Mouse (Mus musculus): ENCODE results near the gene Vps53.
A peak's percentile ranks its signal among the peaks of the same experiment; 100 is the strongest.

Gene Vps53

DNA sequence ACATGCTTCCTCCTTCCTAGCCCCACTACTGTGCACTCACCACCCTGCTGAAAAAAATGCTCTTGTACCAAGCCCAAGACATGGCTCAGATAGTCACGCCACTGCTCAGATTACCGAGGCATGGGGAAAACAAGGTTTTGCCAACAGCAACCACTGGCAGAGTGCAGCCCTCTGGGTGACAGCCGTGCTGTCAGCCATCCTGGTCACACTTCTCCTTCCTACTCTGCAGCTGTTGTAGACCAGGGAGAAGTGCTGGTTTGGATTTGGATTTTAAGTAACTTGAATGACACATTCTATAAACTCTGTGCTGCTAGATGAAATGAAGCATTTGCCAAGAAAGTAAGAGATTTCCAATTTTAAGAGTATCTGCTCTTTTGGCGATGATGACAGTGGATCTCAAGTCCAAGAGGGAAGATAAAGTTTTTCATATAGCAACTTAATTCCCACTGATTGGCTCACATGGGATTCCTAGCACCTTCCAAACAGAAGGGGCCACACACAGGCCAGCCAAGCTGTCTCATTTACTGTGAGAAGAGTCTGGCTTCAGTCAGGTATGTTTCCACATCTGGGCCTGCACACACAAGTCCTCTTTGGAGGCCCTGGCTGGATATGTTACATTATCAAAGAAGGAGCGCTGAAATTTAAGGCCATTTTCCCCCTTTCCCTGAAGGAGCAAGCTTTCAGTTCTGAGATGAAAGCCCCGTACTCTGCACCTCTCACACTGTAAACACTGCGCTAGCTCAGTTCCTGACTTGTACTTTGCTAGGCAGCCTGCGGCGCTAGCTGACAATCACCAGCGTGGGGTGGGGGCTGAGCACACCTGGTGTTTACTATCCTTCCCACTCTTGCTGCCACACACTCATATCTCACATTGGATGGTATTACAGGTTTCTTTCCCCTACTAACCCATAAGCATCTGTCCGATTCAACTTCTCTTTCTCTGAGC is 72.6 kb downstream of the Vps53 start:
- DNase-seq: no peak

DNA sequence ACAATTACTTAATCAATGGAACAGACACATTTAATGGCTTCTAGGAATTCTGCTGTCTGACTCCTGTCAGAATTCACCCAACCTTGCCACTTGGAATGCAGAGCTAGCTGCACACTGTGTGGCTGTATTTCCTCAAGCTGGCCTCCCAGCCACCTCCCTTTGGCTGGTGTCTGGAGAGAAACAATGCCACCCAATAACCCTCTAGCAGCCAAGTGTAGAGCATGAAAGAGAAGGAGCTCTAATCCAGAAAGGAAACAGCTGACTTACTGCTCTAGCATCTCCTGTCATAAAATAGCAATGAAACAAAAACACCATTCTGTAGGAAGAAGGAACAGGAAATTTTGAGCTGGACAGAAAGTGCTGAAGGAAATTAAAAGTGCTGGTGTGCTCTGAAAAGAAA is 78.3 kb downstream of the Vps53 start:
- no peak for DNase-seq

DNA sequence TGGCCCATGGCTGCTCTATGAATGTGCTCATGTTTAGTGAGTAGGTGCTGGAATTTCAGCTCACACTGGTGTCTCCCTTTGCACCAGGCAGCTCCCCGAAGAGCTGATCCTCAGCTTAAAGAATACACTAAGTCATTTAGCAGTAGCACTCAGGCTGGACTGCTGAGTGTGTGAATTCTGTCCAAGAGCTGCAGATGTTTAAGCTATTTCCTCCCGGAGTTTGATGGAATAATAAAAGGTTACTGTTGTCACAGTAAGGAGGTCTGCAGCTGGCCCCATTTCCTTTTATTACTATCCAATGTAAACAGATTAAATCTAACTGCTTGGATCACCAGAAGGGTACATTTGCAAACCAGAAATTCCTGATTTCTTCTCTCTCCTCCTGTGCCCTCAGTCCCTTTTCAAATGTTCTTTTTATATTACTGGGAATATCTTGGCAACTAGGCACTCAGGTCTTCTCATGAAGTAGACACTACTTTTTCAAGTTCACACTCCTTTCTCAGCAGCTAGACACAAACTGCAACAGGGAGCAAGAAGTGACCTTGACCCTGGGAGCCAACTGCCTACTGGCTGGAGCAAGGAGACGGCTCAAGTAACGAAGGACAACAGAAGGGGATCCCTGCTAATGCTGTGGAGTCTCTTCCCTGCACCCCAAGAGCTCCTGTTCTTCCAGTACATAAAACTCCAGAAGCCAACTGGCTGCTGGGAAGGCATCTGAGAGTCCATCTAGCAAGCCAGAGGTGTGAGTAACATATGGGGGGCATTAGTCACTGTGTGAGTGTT is 80.1 kb downstream of the Vps53 start:
- DNase-seq: peak; percentile 95

DNA sequence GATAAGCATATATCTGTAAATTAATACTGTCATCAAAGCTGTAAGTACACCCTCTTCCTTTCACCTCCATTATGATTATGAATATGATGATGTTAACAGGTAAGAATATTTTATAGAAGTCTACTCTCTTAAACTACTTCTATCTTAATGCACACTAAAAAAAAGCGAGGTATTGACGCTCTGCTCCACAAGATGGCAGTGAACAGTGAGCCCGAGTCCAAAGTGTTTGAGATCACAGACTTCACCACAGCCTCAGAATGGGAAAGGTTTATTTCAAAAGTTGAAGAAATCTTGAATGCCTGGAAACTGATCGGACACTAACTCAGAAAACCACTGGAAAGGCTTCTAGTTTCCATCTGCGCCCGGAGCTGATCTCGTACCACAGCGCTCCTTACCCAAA is 85.8 kb downstream of the Vps53 start:
- DNase-seq: no peak

DNA sequence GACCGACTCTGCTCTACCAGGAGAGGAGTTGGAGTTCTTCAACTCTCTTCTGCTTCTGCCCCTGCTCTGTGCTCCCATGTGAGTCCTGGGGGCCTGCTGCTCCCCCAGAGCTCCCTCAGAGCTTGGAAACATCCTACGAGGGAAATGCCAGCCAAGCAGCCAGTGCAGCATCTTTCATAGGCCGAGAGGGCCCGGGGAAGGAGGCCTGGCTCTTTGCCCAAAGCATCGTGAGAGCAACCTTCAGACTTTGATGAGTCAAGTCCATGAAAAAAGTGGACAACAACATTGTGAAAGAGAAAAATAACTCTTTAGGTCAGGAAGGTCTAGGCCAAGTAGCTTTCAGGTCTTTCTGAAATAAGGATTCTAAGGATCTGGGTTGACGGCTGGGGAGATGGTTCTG is 89.7 kb downstream of the Vps53 start:
- DNase-seq: no peak

DNA sequence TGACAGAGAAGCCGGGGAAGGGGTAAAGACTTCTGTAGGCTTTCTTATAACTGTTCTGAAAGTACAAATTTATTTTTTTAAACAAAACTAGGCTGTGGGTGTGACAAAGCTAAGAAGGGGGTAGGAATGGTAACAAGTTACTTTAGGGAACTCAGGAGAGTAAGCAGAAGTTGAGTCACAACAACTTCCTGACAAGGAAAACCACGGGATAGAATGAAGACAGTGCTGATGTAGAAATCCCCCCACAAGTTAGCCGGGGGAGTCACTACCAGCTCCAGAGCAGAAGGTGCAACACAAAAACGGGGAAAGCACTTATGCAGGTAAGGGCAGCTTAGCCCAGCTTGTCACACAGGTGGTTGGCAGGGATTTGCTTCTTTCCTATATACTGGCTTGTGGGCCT is 90.9 kb downstream of the Vps53 start:
- no peak for DNase-seq

DNA sequence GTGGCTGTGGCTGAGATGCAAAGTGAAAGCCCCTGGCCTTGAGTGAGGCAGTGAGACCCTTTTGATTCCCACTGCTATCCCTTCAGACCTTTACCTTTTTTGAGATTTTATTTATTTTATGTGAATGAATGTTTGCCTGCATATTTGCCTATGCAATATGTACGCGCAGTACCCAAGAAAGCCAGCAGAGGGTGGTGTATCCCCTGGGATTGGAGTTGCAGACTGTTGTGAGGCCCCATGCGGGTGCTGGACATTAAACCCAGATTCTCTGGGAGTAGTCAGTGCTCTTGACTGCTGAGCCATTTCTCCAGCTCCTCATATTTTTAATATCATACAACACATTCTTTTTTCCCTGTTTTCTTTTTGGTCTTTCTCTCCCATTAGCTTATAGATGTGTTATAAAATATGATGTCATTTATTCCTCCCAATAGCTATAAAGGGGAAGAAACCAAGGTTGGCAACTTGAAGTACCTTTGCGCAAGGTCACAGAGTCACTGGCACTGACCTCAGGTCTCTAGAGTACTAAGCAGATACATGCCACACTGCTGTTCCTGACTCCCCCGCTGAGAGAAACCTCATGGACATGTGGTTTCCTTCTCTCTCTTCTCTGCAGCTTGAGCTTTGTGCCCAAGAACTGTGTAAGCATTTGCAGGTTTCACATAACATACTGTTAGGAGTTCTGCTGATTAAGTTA is 93.4 kb downstream of the Vps53 start:
- DNase-seq: no peak

DNA sequence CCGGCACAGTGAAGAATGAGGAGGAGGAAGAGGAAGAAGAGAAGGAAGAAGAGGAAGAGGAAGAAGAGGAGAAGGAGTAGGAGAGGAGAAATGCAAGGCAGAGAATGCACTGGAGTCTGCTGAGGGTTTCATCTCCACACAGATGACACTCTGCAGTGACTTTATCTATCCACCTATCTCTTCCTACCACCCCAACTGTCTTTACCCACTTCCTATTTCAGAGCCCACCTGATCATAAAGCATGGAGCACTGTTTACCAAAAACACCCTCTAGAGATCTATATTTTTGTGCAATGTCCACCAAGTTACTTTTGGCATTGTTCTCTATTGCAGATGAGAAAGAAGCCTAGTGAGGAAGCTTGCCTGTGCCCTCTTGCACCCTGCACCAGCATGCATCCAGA is 94.5 kb downstream of the Vps53 start:
- DNase-seq: no peak

DNA sequence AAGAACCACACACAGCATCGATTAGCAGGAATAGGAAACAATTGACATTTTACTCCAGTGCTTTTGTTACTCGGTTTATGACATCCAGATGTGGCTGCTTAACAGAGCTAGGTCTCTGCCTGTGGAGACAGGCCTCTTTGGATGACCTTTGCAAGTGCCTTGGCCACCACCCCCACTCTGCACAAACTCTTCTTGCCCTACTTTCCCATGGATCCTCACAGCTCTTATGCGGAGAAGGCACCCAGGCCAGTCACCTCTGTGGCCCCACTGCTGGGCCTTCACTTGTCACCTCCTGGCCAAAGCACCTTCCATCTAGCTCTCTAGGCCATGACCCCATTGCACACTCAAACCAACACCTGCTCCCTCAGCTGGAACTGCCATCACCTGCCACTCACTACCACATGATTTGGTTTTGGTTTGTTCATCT is 95.5 kb downstream of the Vps53 start:
- no peak for DNase-seq

DNA sequence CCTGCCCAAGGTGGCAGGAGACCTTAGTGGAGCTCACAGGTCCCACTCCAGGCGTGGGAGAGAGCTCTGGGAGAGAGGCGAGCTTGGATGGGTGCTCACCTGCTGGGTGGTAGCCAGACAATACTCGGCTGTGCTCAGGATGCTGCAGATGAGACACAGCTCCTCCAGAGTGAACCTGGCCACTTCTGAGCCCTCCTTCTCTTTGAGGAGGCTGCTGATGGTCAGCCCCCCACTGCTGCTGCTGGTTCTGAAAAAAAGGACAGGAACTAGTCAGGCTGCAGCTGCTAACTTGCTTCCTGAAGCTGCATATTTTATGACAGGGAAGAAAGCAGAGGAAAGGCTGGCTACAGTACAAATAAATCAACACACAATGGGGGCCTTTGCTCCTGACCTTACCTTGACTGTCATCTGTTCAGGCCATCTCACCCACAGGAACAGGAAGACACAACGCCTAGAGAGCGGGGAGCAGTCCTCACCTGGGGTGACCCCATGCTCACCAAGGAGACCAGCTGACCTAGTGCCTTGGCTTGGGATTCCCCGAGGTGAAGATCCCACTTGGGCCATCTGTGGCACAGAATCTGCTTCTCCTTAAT is 98.3 kb downstream of the Vps53 start:
- peak; percentile 98 for DNase-seq

DNA sequence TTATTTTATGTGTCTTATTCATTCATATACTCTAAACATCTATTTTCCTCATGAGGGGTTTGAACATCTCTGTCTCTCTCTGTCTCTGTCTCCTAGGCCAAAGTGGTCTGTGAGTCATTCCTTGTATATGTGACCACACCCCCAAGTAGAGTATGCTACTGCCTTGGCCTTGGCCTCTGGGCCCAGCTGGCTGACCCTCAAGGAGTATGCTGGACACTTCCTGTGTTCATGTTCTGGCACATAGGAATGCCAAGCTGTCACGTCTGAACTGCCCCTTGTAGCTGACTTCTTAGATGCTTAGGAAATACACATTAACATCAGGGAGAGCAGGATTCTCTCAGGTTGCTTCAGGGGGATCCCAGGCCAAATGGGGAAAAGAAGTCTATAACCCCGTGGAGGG is 99.2 kb downstream of the Vps53 start:
- peak; percentile 91 for DNase-seq

DNA sequence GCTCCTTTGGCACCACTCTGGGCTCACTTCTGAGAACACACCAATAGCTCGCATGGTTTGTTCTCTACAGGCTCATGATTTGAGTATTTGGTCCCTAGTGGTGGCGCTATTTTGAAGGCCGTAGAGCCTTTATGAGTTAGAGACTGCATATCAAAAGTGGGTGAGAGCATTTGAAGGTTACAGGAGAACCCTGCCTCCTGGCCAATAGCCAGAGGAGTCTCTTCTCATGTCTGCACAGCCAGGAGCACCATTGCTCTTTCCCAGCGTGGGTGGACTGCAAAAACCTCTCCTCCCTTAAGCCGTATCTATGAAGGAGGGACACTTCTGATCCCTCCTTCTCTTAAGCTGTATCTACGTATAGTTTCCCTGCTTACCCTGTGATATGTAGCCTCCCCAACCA is 102.1 kb downstream of the Vps53 start:
- DNase-seq: no peak

DNA sequence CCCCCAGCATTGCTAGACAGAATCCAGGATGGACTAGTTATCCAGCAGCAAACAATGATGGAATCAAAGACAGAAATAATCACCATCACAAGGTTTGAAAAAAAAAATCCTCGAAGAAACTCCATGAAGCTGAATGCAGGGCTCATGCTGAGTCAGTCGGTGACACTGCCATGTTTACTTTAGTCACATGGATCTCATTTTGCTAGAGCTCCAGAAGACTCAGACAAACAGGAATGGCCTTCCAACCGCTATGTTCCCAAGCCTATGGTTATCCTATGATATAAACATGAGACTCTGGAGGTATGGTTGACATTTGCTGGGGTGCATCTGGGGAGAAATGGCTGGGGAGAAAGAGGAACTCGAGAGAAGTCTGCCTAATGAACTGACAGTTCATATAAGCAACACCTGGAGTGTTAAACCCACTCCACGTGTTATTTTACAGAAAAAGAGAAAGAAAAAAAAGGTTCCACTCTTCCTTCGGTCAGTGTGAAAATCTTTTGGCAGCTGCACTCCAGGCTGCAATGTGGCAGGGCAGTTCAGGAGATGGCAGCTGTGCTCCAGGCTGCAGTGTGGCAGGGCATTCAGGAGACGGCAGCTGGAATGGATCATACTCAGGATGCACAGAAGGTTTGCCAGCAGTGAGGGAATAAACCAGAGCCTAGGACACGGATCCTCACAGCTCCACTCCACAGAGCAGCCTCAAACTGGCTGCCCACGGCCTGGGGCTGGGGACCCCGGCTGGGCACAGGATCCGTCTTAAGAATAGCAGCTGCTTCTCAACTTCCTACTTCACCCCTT is 105.0 kb downstream of the Vps53 start:
- no peak for DNase-seq

DNA sequence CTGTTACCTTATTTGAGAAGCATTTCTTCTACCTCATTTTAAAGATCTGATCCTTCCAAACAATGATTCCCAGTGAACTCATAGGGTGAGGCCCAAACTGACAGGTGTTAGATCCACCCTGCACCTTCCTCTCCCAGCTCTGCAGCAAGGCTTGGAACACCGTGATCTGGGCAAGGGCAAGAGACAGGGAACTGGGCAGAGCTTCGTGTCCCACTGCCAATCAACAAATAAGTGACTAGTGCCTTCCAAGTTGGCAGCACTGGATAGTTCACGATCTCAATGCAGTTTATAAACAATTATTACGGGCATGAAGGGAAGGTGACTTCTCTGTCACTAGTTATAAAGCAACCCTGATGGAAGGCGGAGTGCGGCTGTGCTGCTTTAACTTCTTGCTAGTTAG is 109.6 kb downstream of the Vps53 start:
- peak; percentile 94 for DNase-seq

DNA sequence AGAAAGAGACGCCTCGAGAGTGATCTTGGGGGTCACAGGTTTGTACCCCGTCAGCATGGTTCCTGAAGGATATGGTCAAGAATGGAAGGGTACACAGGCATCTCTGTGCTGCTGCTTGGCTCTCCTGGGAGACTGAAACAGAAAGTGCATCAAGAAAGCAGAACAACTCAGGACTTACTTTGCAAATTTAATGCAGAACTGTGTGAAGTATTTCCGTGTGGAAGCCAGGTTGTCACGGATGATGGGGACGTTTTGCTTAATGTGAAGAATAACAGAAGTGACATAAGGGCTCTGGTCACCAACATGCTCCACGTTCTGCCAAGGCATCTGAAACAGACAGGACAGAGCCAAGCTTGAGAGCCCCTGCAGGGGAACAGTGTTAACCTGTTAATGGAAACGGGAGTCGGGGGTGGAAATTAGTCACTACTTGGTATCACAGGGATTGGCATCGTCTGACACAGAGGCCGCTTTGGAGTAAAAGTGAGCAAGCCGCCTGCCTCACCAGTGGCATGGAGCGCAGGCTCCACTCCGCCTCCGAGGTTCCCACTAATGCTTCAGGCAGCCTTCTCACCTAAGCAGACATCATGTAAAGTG is 112.8 kb downstream of the Vps53 start:
- no peak for DNase-seq

DNA sequence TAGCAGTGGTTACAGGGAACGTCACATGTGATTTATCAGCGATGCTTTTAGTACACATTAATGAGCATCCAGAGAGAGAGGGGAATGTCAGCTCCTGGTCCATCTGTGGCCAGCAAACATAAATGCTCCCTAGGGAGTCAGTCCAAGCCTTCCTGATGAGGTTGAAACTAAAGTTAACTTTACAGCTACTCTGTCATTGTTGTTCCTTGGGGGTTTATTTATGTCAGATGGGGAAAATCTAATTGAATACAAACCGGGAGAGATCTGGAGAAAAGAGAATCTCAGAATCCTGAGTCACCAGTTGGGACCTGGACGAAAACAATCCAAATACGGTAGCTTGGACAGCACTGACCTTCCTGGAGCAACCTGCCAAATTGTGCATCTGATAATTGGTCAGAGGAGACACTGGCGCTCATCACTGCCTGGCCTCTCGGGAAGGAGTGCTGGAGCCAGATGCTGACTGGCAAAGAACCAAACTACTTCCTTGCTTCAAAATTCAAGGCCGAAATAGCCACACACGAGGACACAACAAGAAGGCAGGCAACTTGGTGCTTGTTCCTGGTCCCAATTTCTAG is 113.8 kb downstream of the Vps53 start:
- peak; percentile 97 for DNase-seq

DNA sequence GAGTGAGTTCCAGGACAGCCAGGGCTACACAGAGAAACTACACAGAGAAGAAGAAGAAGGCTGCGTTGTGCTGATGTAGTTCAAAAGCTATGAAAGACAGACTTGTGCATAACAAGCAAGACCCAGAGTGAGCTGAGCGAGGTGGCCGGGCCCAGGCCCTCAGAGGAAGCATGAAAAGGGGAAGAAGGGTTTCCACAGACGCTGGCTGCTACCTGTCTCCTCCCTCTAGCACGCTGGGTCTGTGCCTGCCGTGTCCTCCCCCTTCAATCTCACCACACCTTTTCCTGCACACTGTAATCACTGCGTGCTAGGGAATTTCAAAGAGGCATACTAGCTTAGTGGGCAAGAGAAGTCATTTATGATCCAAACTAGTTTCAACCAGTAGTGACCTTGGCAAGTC is 115.0 kb downstream of the Vps53 start:
- DNase-seq: peak; percentile 89

DNA sequence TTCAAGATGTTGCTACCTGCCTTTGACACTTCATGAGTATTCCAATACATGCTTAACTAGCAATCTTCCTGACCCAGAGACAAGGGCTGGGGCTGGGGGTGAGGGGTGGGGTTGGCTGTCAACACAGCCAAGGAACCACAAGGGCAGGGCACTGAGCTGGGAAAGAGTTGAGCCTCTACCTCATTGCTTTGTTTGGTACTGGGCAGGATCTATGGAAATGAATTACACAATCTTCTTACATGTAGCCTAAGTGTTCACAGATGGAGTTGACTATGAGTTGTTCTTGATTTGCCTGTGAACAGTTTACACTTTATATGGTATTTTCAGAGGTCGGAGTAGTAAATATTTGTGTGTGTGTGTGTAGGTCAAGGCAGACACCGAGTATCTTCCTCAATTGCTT is 118.5 kb downstream of the Vps53 start:
- DNase-seq: no peak

DNA sequence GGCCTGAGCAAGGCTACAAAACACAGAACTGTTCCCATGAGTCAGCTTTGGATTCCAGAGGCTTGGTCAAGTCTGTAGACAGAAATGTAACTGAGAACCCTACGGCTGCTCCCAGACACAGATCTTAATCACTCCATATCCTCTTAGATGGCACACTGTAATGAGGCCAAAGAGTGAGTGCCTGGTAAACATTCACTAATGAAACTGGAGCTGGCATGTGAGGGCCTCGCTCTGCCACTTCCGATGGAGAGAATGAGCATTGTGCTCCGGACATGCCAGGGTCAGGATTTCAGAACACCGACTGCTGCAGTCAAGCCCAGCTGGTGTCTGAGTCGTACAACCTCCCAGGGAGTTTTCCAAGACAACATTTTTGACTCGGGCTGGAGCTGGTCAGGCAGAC is 119.5 kb downstream of the Vps53 start:
- no peak for DNase-seq

DNA sequence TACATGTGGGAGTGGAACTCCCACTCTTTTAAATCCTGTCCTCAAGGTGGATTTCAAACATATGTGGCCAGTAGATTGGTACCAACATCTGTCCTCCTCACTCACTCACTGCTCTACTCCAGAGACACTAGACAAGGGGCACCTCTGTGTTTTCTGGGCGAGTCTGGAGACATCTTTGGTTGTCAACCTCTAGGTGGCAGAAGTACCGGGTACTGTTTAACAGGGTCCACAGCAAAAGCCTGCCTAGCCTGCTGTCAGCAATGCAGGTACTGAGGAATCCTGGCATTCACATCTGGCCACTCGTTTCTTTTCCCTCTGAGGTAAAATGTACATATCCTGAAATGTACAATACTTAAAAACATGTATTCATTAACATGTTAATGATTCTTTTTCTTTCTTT is 123.0 kb downstream of the Vps53 start:
- no peak for DNase-seq

DNA sequence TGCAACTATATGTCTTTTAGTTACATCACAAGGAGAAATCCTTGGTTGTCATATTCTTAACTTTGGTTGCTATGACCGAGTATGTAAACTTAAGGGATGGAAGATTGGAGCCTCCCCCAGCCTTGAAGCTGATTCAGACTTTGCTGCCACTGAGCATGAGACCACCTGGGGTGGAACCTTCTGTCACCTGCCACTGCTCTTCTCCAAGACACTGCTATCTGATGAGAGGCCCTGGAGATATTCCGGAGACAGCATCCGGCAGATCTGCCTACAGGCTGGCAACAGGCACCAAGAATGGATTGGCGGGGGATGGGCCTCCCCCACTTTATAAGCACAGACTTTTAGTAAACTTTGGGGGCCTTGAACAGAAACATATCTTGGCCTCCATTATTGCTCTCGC is 127.0 kb downstream of the Vps53 start:
- no peak for DNase-seq
